Mouse (Mus musculus): Measurements from ENCODE around the gene Mdn1.

Gene Mdn1

GRCm38 (mm10) chr4:32789020-32789419, 132.1 kb downstream of the Mdn1 start:
- DNase-seq, result no peak

GRCm38 (mm10) chr4:32798976-32799375, 142.1 kb downstream of the Mdn1 start:
- DNase-seq, result no peak

GRCm38 (mm10) chr4:32799966-32800576, 143.2 kb downstream of the Mdn1 start, which contains the start of gene Lyrm2:
Gene Lyrm2, plus strand, starts transcription at chr4:32800253.
- DNase-seq, result peak; percentile 82

GRCm38 (mm10) chr4:32800577-32801170, 143.8 kb downstream of the Mdn1 start:
- DNase-seq, result no peak

GRCm38 (mm10) chr4:32817478-32817877, 160.6 kb downstream of the Mdn1 start:
- DNase-seq, result no peak

- DNase-seq, result no peak
Measured at GRCm38 (mm10) chr4:32820676-32821075, 163.8 kb downstream of the Mdn1 start.

- DNase-seq, result no peak
Measured at GRCm38 (mm10) chr4:32824254-32824653, 167.3 kb downstream of the Mdn1 start.
